Mouse (Mus musculus) MEL (cell line): ENCODE results near the gene BC024978.

Experiments used
- CHD2 ChIP-seq: IDR thresholded peaks from 2 replicates; pipeline ENCODE4 v1.6.1; 2011; ENCODE audit warnings: low read length, improper control_type of control experiment
- CTCF ChIP-seq, 3 experiments: IDR thresholded peaks in 2 of 3; conservative IDR thresholded peaks in 1 of 3; 2 replicates each; pipeline ENCODE4 v1.5.1; 2011 to 2012; ENCODE audit warnings: low read length in 3 of 3, low read depth in 2 of 3, mild to moderate bottlenecking in 2 of 3, improper control_type of control experiment in 1 of 3, inconsistent platforms in 1 of 3, mixed read lengths in 1 of 3, moderate library complexity in 1 of 3; ENCODE audit not compliant: control insufficient read depth in 1 of 3, insufficient read depth in 1 of 3, poor library complexity in 1 of 3, severe bottlenecking in 1 of 3
- EP300 ChIP-seq, 2 experiments: IDR thresholded peaks; 2 replicates each; pipeline ENCODE4 v1.6.1; 2011; ENCODE audit warnings: improper control_type of control experiment in 2 of 2, low read length in 2 of 2, low read depth in 1 of 2, mild to moderate bottlenecking in 1 of 2
- GABPA ChIP-seq: IDR thresholded peaks from 2 replicates; pipeline ENCODE4 v1.6.1; 2012; ENCODE audit warnings: low read depth, mild to moderate bottlenecking, inconsistent platforms, low read length, improper control_type of control experiment, moderate library complexity
- JUND ChIP-seq: IDR thresholded peaks from 2 replicates; pipeline ENCODE4 v1.6.1; 2011; ENCODE audit warnings: low read depth, mild to moderate bottlenecking, improper control_type of control experiment, low read length
- MAFK ChIP-seq: IDR thresholded peaks from 2 replicates; pipeline ENCODE4 v1.6.1; 2011; ENCODE audit warnings: low read depth, mild to moderate bottlenecking, low read length, improper control_type of control experiment, borderline replicate concordance
- MAX ChIP-seq: IDR thresholded peaks from 2 replicates; pipeline ENCODE4 v1.6.1; 2011; ENCODE audit warnings: low read length, improper control_type of control experiment
- MXI1 ChIP-seq: IDR thresholded peaks from 2 replicates; pipeline ENCODE4 v1.6.1; 2011; ENCODE audit warnings: mild to moderate bottlenecking, low read depth, low read length, improper control_type of control experiment
- POLR2A ChIP-seq, 2 experiments: IDR thresholded peaks; 2 replicates each; pipeline ENCODE4 v1.6.1; 2011 to 2012; ENCODE audit warnings: low read length in 2 of 2, mild to moderate bottlenecking in 2 of 2, control low read depth in 1 of 2, improper control_type of control experiment in 1 of 2, low read depth in 1 of 2, moderate library complexity in 1 of 2; ENCODE audit not compliant: control insufficient read depth in 1 of 2, insufficient read depth in 1 of 2, poor library complexity in 1 of 2
- POLR2AphosphoS2 ChIP-seq: IDR thresholded peaks from 2 replicates; pipeline ENCODE4 v1.6.1; 2011; ENCODE audit warnings: low read length, improper control_type of control experiment

DNA sequence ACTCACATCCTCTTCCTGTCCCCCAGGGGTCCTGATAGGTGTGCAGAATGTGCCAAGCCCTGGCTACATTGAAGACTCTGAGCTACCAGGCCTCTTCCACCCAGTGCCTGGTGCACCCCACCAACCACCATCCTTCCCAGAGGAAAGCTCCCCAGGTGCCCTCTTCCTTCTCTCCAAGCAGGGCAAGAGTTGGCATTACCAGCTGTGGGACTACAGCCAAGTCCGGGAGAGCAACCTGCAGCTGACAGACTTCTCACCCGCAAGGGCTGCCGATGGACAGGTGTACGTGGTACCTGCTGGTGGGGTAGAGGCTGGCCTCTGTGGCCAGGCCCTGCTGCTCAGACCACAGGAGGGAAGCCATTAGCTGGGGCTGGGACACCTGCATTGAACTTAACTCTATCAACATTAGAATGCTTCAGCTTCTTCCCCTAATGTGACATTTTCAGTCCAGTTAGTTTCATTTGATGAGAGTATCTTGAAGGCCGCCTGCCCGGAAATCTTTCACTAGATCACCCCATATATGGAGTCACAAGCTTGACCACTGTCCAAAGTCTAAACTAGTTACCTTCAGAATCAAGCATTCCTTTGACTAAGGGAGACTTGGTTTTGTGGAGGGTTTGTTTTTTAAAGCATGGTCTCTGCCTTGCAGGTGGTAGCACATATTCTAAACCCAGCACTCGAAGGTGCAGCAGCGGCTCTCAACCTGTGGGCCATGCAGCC is 8.3 kb downstream of the BC024978 start:
- TF ChIP-seq CHD2: no peak
- no peak for TF ChIP-seq CTCF (IDR thresholded peaks at IDR 0.05 in 2 of 3, conservative IDR thresholded peaks at IDR 0.05 in 1 of 3; ENCODE audit: control insufficient read depth in 1 of 3, insufficient read depth in 1 of 3, low read depth in 2 of 3, low read length in 3 of 3, poor library complexity in 1 of 3, severe bottlenecking in 1 of 3)
- no peak for TF ChIP-seq MAX
- TF ChIP-seq JUND: no peak
- no peak for TF ChIP-seq MAFK
- no peak for TF ChIP-seq EP300 (IDR thresholded peaks at IDR 0.05; ENCODE audit: low read depth in 1 of 2, low read length in 2 of 2)
- no peak for TF ChIP-seq GABPA
- no peak for TF ChIP-seq POLR2A (IDR thresholded peaks at IDR 0.05; ENCODE audit: control insufficient read depth in 1 of 2, insufficient read depth in 1 of 2, low read depth in 1 of 2, low read length in 2 of 2, poor library complexity in 1 of 2)
- no peak for TF ChIP-seq MXI1
- TF ChIP-seq POLR2AphosphoS2: no peak
